Mouse (Mus musculus): Measurements from ENCODE around the gene Apoh.

Gene Apoh

DNA sequence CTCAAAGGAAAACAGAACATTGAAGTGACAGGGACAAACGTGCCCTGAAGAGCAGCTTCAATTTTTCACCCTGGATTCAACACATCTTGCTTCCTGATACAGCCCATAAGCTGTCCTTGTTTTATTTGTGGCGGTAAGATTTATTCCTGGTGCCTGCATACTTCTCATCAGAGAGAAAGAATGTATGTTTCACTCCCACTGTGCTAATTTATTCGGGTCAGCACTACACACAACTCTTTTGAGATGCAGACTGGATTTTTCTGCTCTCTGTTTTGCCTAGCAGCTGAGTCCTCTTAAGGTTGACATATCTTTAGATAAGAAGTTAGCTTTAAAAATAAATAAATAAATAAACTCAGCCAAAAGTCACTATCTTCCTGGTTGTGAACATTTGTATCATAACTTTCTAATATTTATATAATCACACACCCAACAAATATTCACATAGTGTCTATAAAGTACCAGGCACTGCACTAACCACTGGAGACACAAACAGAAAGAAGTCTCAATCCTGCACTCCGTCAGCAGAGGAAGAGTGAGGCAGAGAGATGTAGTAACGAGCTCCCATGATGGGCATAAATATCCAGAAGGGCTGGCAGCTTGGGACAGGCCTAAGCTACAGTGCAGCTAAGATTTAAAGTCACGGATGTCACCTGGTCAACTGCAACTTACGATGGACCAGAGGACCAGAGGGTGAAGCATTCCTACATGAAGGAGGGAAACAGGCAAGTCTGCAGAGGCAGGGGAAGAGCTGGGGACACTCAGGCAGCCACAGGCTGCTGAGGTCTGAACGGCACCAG lies 9.4 kb upstream of the Apoh start:
- no peak for DNase-seq (ENCODE audit: extremely low spot score)

DNA sequence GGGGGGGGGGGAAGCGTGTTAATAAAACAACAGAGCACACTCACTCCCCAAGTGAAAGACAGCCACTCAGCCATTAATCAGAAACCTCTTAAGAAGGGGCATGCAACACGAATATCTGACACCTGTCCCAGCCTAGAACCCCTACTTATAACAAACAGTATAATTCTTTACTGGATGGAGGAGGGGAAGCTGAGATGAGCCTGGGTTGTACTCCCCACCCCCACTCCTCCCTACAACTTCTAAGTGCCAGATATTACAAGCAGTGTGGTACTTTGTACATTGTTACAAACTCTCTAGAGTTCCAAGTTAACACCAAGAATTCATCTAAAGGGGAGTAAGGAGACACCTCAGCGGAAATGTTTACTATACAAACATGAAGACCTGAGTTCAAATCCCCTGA lies 8.5 kb upstream of the Apoh start:
- no peak for DNase-seq (ENCODE audit: extremely low spot score)

DNA sequence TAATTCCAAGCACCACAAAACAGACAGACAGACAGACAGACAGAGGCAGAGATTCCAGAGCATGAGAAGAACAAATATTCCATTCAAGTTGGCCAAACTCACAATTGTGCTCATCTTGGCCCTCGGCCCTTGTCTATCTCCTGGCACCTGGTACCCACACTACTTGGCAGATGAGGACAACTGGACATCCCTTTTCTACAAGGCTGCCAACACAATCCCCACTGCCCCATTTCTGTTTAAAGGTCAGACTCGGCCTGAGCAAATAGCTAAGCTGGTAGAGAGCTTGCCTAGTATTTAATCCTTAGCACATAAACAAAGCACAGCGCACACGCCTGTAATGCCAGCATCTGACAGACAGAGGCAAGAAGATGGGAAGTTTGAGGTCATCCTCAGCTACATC lies 7.6 kb upstream of the Apoh start:
- DNase-seq (ENCODE audit: extremely low spot score), result no peak

DNA sequence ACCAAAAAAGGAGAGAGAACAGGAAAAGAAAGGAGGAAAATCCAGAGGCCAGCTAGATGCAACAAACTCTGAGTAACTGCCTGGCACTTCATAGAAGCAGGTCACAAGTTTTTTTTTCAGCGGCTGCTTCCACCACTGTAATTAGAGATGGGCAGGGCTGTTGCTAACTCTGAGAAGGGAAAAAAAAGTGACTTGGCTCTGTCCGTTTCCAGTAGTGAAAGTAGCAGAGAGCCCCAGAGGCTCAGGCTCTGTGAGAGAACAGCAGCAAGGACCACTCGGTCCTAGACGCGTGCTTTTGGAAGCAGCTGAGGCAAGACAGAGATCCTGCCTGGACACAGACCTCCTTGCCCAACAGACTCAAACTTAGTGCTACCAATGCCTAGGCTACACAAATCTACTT lies 6.7 kb upstream of the Apoh start:
- no peak for DNase-seq (ENCODE audit: extremely low spot score)

DNA sequence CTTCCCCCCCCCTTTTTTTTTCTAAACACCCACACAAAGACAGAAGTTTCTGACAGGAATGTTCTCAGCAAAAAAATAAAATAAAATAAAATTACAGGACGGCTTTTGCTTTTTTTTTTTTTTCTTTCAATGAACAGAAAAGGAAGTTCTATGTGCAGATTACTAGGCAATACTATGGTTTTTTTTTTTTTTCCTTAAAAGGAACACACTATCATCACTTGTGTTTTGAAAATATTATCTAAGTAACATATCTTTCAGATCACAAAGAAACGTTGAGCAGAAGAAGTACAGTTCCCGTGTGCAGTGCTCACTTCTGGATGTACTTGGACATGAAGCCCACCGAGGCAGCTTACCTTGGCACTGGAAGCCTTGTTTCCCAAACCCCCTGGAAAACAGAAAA lies 2.9 kb upstream of the Apoh start:
- DNase-seq (ENCODE audit: extremely low spot score), result no peak

DNA sequence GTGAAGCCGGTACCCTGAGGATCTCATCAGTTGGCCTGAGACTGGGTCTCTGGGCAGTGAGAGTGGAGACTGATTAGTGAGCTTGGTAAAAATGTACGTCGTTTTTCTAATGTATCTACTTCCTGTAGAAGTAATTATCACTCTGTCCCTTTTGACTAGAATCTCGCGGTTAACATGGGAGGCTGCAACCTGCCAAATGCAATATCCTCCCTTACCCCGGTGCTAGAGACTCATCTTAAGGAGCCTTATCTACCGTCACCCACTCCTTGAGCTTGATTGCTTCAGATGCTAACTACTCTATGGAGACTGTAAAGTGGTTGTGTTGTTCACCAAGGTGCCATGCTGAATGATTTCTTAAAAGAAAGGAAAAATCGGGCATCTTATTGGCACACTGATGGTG lies 1.4 kb upstream of the Apoh start:
- no peak for DNase-seq (ENCODE audit: extremely low spot score)

DNA sequence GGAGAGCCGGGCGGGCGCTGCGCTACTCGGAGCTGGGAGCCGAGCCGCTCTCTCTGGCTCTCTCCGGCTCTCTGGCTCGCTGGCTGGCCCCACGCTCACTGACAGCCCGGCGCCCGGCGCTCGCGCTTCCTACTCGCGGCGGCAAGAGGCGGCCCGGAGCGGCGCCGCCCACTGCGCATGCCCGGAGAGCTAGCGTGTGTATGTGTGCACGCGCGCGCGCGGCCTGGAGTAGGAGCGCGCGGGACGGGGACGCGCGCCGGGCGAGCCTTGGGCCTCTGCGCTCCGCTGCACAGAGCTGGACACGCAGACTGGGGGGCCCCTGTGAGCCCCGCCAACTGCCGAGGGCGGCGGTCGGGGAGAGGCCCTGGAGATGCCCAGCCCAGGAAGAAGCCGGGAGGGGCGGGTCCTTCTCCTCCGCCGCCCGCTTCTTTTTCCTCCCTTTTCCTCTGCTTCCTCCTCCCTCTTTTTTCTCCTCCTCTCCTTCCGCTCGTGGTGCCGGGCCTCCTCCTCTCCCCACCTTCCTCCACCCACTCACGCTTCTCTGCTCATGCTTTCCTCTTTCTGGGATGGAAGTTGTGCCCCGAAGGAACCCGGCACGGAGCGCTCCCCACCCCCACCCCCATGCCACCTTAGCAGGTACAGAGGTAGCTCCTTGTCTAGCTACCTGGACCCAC lies 772 bp downstream of the Apoh start, which contains the start of gene Prkca:
Gene Prkca, minus strand, starts transcription at position 140 of the 674 bp plus-strand sequence.
- peak; percentile 91 for DNase-seq (ENCODE audit: extremely low spot score)

DNA sequence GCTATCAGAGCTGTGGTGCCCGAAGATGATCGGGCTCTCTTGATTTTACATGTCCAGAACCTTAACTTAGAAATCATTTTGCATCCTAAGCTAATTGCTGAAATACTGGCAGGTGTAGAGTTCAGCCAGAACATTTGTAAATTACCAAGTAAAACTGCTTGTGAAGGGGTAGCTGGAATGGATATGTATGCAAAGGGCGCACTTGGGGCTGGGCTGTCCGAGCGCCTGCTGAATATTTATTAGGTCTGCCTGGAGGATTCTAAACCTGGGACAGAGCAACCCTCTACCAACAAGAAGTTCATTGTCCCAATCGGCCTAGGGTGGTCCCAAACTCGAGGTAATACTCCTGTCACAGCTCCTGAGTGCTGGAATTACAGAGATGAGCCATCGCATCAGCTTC lies 1.6 kb downstream of the Apoh start:
- DNase-seq (ENCODE audit: extremely low spot score), result no peak

DNA sequence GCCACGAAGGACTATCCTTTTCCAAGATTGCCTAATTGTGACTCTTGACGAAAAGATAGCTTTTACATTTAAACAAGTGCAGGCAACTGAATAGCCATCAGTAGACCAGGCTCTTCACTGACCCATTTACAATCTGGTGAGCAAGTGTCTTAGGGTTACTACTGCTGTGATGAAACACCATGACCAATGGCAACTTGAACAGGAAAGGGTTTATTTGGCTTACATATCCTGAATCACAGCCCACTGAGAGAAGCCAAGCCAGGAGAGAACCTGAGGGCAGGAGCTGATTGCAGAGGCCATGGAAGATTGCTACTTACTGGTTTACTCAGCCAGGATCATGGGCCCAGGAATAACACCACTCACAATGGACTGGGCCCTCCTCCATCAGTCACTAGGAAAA lies 2.2 kb downstream of the Apoh start:
- DNase-seq (ENCODE audit: extremely low spot score), result no peak

DNA sequence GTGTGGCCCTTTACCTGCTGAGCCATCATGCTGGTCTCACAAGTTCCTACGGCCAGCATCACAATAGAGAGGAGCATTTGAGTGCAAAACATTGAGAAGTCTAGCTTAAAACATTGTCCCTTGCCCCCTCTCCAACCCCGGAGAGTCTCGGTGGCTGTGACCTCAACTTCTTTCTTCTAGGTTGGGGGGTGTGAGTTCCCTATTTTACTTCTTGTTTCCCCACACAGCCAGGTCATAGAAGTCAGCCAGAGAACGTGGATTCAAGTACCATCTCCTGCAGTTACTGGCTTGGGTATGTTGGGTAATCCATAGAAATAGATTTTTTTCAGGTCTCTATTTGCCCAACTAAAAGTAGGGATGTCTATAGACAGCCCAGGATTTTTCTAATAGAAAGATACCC lies 7.6 kb downstream of the Apoh start:
- no peak for DNase-seq (ENCODE audit: extremely low spot score)

DNA sequence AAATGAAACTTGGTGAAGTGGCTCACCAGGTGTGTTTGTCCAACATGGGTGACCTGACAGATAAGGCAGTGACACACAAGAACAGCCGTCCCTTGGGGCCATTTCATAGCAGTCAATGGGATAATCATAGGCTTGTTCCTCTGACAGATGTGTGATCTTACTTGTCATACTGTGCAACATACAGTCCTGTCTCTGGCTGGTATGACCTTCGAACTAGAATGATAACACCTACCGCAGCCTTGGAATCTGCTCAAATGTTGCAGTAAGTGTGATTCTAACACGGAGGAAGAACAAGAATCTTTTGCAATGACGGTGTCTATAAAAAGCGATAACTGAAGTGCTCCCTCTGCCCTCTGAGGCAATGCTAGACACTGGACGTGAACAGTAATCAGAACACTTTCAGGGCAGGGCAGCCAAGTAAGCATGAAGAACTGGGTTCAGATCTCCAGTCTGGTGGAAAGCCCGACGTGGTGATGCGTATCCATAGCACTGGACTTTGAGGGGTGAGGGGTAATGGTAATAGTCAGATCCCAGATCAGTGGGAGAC lies 9.8 kb downstream of the Apoh start:
- no peak for DNase-seq (ENCODE audit: extremely low spot score)

DNA sequence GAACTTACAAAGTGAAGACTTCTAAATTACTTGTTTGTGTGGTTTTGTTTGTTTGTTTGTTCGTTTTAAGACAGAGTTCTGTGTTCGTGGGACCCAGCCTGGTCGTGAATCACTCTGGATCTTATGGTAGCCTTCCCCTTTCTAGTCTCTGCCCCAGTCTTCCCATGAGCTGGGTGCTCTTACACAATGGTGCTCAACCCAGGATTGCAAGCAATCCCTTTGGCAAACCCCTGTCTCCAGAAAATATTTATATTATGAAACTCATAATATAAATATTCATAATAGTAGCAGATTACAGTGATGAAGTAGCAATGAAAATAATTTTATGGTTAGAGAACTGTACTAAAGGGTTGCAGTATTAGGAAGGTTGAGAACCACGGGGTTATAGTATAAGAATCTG lies 12.9 kb downstream of the Apoh start:
- DNase-seq (ENCODE audit: extremely low spot score), result no peak

DNA sequence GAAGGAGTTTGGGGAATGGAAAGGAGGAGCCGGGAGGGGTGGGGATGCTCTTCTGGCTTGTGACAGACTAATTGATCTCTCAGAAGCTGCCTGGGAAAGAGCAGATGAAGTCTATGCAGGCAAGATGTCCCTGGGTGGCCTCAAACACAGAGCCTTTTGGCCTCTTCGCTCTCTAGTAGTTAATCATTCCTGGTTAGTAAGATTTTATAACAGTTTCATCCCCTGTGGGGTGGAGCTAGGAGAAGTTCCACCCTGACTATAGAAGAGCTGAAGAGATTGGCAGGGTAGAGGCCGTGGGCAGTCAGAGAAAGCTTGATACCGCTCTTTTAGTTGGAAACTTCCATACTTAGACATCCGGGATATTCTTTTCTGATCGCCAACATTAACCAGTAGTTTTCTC lies 15.8 kb downstream of the Apoh start:
- DNase-seq (ENCODE audit: extremely low spot score), result no peak

DNA sequence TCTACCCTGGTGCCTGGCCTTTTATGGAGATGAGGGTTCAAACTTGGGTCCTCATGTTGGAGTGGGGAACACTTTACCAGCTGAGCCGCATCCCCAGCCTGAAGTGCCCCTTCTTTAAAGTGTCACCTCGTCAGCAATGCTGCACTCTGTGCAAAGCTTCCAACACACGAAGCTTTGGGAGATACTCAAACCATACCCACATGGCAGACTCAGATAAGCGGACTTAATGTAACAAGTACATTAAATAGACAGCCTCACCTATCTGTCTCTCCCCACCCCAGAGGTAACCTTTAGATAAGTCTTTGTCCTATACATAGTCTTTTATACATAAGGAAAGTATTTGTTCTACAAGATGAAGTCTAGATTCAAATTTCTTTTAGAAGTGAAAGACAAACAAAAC lies 17.8 kb downstream of the Apoh start:
- DNase-seq (ENCODE audit: extremely low spot score), result no peak

DNA sequence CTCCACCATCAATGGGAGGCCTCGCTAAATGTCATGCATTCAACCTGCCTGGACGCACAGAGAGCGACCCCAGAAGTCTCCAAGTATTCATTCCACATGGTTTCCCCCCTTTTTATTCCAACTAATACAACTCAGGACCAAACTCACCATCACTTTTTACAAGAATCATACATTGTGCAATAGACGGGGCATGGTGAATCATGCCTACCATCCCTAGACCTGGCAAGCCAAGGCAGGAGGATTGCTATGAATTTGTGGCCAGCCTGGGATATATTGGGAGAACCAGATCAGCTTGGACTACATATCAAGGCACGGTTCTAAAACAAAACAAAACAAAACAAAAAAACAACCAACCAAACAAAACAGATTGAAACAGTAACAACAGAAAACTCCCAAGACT lies 19.8 kb downstream of the Apoh start:
- DNase-seq (ENCODE audit: extremely low spot score), result no peak

DNA sequence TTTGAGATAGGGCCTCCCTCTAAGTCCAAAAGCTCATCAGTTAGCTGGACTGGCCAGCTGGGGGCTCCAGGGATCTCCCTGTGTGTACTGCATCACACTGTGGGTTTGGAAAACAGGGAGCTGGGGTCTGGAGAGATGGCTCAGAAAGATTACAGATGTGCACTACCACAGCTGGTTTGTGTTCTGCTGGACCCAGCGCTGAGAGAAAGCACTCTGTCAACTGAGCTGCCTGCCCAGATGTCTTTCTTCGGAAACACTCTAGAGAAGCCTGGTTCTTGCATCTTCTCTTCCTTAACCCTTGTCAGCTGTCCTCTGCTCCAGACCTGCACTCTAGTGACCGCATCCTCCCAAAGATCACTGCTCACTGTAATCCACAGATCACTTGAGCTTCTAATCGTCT lies 20.8 kb downstream of the Apoh start:
- no peak for DNase-seq (ENCODE audit: extremely low spot score)

DNA sequence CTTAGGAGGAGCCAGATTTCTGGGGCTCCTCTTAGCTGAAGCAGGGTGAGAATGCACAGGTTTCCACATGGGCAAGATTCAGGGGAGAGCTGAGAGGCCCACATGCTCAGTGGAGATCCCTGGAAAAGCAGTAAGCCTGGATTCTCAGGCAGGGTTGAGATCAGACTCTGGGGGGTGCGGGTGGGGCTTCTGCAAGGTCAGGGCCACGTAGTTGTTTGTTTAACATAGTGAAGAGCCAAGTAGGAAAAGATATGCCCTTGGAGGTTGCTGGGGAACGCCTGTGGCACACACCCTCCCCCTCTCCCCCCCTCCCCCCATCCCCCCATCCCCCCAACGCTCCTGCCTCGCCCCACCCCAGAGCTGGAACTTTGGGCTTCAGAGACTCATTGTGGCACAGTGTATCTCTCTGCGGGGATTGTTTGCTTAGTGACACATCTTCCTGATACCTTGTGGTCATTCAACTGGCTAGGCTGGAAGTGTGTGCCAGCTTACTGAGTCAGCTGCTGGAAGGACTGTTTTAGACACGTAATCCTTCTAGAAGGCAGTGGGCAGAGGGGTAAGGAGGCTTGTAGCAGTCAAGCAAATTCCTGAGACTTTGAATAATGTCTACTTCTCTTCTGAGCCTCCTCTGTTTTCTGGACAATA lies 21.9 kb downstream of the Apoh start:
- DNase-seq (ENCODE audit: extremely low spot score), result no peak

DNA sequence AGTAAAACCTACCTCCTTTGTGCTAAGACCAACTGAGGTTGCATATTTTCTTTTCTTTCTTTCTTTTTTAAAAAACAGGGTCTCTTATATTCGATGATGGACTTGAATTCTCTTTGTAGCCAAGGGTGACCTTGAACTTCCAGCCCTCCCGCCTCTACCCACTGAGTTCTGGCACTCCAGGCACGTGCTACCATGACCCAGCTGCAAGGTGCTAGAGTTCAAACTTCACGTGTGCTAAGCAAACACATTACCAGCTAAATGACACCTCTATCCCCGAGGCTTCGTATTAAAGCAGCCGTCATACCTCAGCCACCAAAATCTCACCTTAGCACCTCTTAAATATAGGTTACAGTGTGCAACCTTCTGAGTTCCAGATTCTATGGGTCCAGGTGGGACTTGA lies 22.4 kb downstream of the Apoh start:
- no peak for DNase-seq (ENCODE audit: extremely low spot score)

DNA sequence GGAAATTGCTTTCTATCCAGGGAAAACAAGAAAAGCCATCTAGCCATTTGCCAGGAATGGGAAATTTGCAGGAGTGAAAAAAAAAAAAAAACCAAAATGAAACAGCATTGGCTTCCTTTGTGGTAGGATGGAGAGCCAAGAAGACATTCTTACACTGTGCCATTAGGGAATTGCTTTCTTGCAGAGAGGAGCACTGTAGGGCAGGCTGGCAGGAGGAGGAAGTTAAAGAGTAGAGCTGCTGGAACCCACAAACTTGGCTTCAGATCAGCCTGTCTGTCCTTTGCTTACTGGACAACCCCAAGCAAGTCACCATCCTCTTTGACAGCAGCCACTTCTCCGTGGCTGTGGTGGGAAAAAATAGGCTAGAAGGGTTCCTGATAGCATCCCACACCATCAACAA lies 23.9 kb downstream of the Apoh start:
- no peak for DNase-seq (ENCODE audit: extremely low spot score)

DNA sequence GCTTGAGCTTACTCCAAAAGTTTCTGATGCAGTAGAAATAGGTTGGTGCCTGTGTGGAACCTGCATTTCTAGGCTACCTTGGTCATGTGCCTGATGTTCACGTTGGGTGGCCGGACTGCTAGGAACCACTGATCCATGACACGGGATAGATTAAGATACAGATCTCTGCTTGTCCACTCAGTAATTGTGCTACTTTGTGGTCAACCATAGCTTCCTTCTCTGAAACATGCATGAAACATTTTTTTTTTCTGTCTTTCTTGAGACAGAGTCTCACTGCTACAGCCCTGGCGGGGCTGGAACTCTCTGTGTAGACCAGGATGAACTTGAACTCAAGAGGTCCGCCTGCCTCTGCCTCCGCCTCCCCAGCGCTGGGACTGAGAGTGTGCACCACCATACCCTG lies 33.7 kb downstream of the Apoh start:
- no peak for DNase-seq (ENCODE audit: extremely low spot score)

DNA sequence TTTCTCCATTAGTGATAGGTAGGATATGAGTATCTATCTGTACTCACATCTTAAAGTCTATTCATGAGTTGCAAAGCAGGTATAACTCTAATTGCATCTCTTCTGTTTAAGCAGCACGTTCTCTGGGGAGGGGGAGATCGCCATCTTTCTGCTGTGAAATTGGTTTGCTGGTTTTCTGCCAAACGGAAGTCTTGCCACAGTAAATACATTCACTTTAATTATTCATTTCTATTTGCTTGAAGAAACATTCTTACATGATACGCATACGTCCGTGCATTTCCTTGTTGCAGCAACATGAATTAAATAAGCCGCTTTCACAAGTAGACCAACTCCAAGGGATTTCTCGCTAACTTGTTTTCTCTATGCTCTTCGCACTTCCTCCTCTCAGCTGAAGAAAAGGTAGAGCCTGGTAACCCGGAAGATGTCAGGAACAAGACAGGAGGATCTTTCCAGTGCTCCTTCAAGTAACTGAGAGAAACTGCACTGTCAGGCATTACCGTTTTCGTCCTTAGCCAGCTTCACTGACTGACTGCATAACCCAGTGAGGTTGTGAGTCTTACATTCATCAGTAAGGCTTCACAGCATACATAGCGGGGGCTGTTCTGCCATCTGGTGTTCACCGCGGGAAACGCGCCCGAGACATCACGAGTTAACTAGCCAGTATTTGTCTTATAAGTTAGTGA lies 34.7 kb downstream of the Apoh start:
- DNase-seq (ENCODE audit: extremely low spot score), result peak; percentile 83

DNA sequence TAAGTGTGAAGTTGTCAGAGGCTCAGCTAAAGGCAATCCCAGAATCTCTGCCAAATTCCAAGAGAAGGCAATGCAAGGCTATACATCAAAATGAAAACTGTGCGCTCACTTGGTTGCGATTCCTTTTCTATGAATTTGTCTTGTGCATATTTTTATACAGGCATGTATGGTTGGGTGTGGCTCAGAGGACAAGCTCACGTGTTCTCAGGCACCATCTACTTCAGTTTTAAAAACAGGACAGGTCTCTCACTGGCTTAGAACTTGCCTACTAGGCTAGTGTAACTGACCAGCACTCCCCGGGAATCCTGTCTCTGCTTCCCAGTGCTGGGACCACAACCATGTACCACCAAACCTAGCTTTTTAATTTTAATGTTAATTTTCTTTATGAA lies 35.2 kb downstream of the Apoh start:
- DNase-seq (ENCODE audit: extremely low spot score), result no peak

Measured in embryo, embryonic 9.5 days (tissue).